Mouse (Mus musculus) layer of hippocampus, postnatal 10 days (tissue): ENCODE data around the gene Gpatch4. TPM values are rescaled to one million over a fixed set of nuclear protein-coding genes. Genes with fewer than 3 reads are reported as not detected.

Experiments
- DNase-seq, 2 experiments: peaks; one replicate each; pipeline ENCODE4 v3.0.0; 2021; ENCODE audit warnings: low spot score in 2 of 2
- long read RNA-seq: library from polyadenylated mRNA; stranded (forward); transcript quantifications from one replicate; pipeline ENCODE4 v2.0.0, GENCODE M21; 2023
- total RNA-seq, 2 experiments: library from RNA; stranded (reverse); gene quantifications; 2 replicates each; pipeline ENCODE4 v1.2.3; 2021

Gpatch4 gene
- 10 to 100 TPM; 20.9 to 27.1 TPM for total RNA-seq
- long read RNA-seq, transcript Gpatch4-201 (8 exons, 1,630 nt) = major isoform, 21 of 29 reads
- long read RNA-seq, partial matches to known transcripts = 1 of 29 reads
- long read RNA-seq, other reads (novel, unspliced or antisense) = 6 of 29 reads

- DNase-seq = peak; percentile 84 to 87
Measured at GRCm38 (mm10) chr3:88042661-88043421, at the start of gene Gpatch4. Gene Gpatch4, plus strand, starts transcription at chr3:88043108.

- DNase-seq = no peak
Measured at GRCm38 (mm10) chr3:87993436-87993835, 49.5 kb upstream of the Gpatch4 start.

- no peak for DNase-seq
Measured at GRCm38 (mm10) chr3:87995331-87995730, 47.6 kb upstream of the Gpatch4 start.

GRCm38 (mm10) chr3:87996401-87996800, 46.5 kb upstream of the Gpatch4 start:
- no peak for DNase-seq

GRCm38 (mm10) chr3:87996971-87997614, 45.8 kb upstream of the Gpatch4 start:
- no peak for DNase-seq

GRCm38 (mm10) chr3:87998747-87999146, 44.2 kb upstream of the Gpatch4 start:
- peak; percentile 77 to 82 for DNase-seq

GRCm38 (mm10) chr3:87999243-87999895, 43.5 kb upstream of the Gpatch4 start:
- peak; percentile 29 to 37 for DNase-seq

- peak; percentile 69 to 80 for DNase-seq
Measured at GRCm38 (mm10) chr3:88000181-88000580, 42.7 kb upstream of the Gpatch4 start, which contains the start of gene Bcan. Gene Bcan, minus strand, starts transcription at chr3:88000230.

GRCm38 (mm10) chr3:88000816-88001595, 41.9 kb upstream of the Gpatch4 start:
- DNase-seq = peak in 1 of 2 experiments; percentile 42

GRCm38 (mm10) chr3:88002291-88002976, 40.5 kb upstream of the Gpatch4 start:
- peak; percentile 51 to 67 for DNase-seq

- no peak for DNase-seq
Measured at GRCm38 (mm10) chr3:88005822-88006786, 36.8 kb upstream of the Gpatch4 start.

- peak; percentile 26 to 37 for DNase-seq
Measured at GRCm38 (mm10) chr3:88010634-88011265, 32.2 kb upstream of the Gpatch4 start.

- DNase-seq = peak; percentile 64 to 76
Measured at GRCm38 (mm10) chr3:88022322-88023191, 20.4 kb upstream of the Gpatch4 start.

GRCm38 (mm10) chr3:88023192-88024074, 19.5 kb upstream of the Gpatch4 start:
- peak; percentile 26 to 34 for DNase-seq

GRCm38 (mm10) chr3:88026823-88027222, 16.1 kb upstream of the Gpatch4 start:
- DNase-seq = no peak

- no peak for DNase-seq
Measured at GRCm38 (mm10) chr3:88027434-88028186, 15.3 kb upstream of the Gpatch4 start, which contains the start of gene Hapln2. Gene Hapln2, minus strand, starts transcription at chr3:88027583.
